Mouse (Mus musculus) frontal cortex, adult (tissue): ENCODE results near the gene Gm16253.

Experiments
- ATAC-seq: cut with Nextera tagmentation; 2 replicates; pipeline ENCODE4 v1.9.2; 2017; ENCODE audit warnings: mild to moderate bottlenecking, moderate library complexity, mixed read lengths; ENCODE audit not compliant: low TSS enrichment

The Gm16253 gene

GRCm38 (mm10) chr3:96557694-96558093 is 19.1 kb upstream of the Gm16253 start, which contains the start of gene Txnip:
Gene Txnip (plus strand): TSS chr3:96557957.
- ATAC-seq = peak; percentile 98

GRCm38 (mm10) chr3:96558159-96558558 is 18.6 kb upstream of the Gm16253 start:
- ATAC-seq = no peak

- no peak for ATAC-seq
Measured at GRCm38 (mm10) chr3:96558668-96559196, 18.1 kb upstream of the Gm16253 start.

- ATAC-seq = no peak
Measured at GRCm38 (mm10) chr3:96559398-96559910, 17.3 kb upstream of the Gm16253 start.

GRCm38 (mm10) chr3:96559911-96560850 is 16.6 kb upstream of the Gm16253 start:
- no peak for ATAC-seq

- ATAC-seq = no peak
Measured at GRCm38 (mm10) chr3:96560881-96561668, 15.7 kb upstream of the Gm16253 start.

- no peak for ATAC-seq
Measured at GRCm38 (mm10) chr3:96561946-96562681, 14.7 kb upstream of the Gm16253 start.

- no peak for ATAC-seq
Measured at GRCm38 (mm10) chr3:96563267-96563666, 13.5 kb upstream of the Gm16253 start.

- no peak for ATAC-seq
Measured at GRCm38 (mm10) chr3:96563911-96564632, 12.7 kb upstream of the Gm16253 start.

GRCm38 (mm10) chr3:96564633-96565032 is 12.2 kb upstream of the Gm16253 start:
- ATAC-seq = no peak

GRCm38 (mm10) chr3:96565105-96565504 is 11.7 kb upstream of the Gm16253 start:
- ATAC-seq = no peak

GRCm38 (mm10) chr3:96566661-96567450 is 9.9 kb upstream of the Gm16253 start:
- ATAC-seq = no peak

GRCm38 (mm10) chr3:96568605-96569004 is 8.2 kb upstream of the Gm16253 start:
- ATAC-seq = no peak

GRCm38 (mm10) chr3:96569506-96569905 is 7.3 kb upstream of the Gm16253 start:
- ATAC-seq = no peak

GRCm38 (mm10) chr3:96569966-96570605 is 6.7 kb upstream of the Gm16253 start:
- no peak for ATAC-seq

- no peak for ATAC-seq
Measured at GRCm38 (mm10) chr3:96570643-96571042, 6.1 kb upstream of the Gm16253 start.

- ATAC-seq = no peak
Measured at GRCm38 (mm10) chr3:96571336-96571735, 5.4 kb upstream of the Gm16253 start.

- ATAC-seq = no peak
Measured at GRCm38 (mm10) chr3:96571896-96572698, 4.7 kb upstream of the Gm16253 start.
